Mouse (Mus musculus) C2C12 (cell line): ENCODE measurements at regions not wholly inside any gene's neighbourhood (a gene's known extent, or its start where the extent isn't known, plus 50 kb on each side); places are given as distances from the start of the nearest gene placed in this dataset.

ENCODE experiments used
- CTCF ChIP-seq: IDR thresholded peaks from one replicate; pipeline ENCODE4 v1.5.1; 2011; ENCODE audit not compliant: control insufficient read depth, insufficient read depth, insufficient read length
- MAX ChIP-seq: IDR thresholded peaks from one replicate; pipeline ENCODE4 v1.6.1; 2011; ENCODE audit warnings: mild to moderate bottlenecking, control low read depth

DNA sequence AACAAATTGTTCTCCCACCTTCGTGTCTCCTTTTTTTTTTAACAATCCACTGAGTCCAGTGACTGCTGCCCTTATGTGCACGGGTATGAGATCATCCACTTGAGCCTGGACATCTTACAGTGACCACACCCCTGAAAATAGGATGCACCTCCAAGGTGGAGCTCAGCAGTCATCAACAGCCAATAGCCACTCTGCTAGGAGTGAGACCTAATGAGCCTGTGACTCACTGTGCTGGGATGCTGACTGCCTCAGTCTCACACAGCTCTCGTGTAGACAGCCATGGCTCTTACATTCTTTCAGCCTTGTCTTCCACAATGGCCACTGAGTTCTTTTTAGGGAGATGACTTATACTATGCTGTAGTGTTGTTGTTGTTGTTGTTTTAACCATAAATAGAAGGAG is 133.7 kb upstream of the Zfp462 start:
- no peak for TF ChIP-seq CTCF
- TF ChIP-seq MAX = no peak
